Mouse (Mus musculus): ENCODE results near the gene Cfap58. TPM values are rescaled to one million over a fixed set of nuclear protein-coding genes. Genes with fewer than 3 reads are reported as not detected.

Cfap58 gene
- polyA plus RNA-seq, 1 experiment = not detected

DNA sequence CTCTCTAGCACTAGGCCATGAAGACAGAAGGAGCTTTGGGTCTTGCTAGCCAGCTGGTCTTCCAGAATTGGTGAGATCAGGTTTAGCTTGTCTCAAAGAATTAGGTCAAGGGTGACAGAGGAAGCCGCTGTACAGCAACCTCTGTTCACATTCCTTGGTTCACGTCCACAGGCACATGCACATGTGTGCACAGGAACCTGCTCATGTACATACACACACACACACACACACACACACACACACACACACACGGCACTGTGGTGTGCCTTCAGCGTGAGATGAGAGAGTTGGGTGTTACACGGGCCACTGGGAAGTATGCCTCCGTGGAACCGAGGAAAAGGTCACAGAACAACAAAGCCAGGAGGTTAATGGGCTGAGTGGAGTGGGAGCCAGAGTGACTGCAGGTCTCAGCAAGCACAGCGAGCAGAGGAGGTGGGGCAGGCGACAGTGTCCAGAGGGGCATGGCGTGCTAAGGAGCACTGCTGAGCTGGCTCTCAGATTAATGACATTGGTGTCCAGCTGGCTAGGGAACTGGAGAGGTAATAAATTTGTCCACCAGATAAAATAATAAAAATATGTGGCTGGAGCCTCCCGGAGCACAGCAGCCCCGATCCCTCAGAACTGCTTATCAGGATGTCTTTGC, 71.4 kb downstream of the Cfap58 start:
- Histone ChIP-seq H3K79me2 (ENCODE audit: control insufficient read depth, insufficient read depth) (no peaks in the 10 kb centered on the region), H3K4me3 (no peak overlapping the region), H3K27me3 (ENCODE audit: control insufficient read depth, insufficient read depth, insufficient read length) (peaks cover 34% of the 10 kb centered on the region), H3K4me2 (ENCODE audit: low read depth) (no peak overlapping the region), H3ac (ENCODE audit: control insufficient read depth, insufficient read length) (no peak overlapping the region), H3K36me3 (ENCODE audit: control insufficient read depth, insufficient read depth) (no peaks in the 10 kb centered on the region)
- no peak for TF ChIP-seq POLR2AphosphoS2 (IDR thresholded peaks at IDR 0.05; ENCODE audit: insufficient read length, low read depth)
- no peak for TF ChIP-seq USF1 (IDR thresholded peaks at IDR 0.05; ENCODE audit: low read depth)
- no peak for TF ChIP-seq SRF (IDR thresholded peaks at IDR 0.05; ENCODE audit: control insufficient read depth, insufficient read length, low read depth)
- no peak for TF ChIP-seq POLR2A (IDR thresholded peaks at IDR 0.05; ENCODE audit: insufficient read length, low read depth)
- TF ChIP-seq TCF12 (IDR thresholded peaks at IDR 0.05; ENCODE audit: insufficient read depth, poor library complexity, severe bottlenecking) = no peak
- TF ChIP-seq MYOD1 (IDR thresholded peaks at IDR 0.05; ENCODE audit: control insufficient read depth in 1 of 3, insufficient read length in 2 of 3, low read depth in 2 of 3) = no peak
- TF ChIP-seq E2F4 (IDR thresholded peaks at IDR 0.05; ENCODE audit: insufficient read depth) = no peak
- TF ChIP-seq MAX (IDR thresholded peaks at IDR 0.05; ENCODE audit: low read depth) = no peak
- TF ChIP-seq TCF3 (IDR thresholded peaks at IDR 0.05; ENCODE audit: insufficient read length, low read depth) = no peak

DNA sequence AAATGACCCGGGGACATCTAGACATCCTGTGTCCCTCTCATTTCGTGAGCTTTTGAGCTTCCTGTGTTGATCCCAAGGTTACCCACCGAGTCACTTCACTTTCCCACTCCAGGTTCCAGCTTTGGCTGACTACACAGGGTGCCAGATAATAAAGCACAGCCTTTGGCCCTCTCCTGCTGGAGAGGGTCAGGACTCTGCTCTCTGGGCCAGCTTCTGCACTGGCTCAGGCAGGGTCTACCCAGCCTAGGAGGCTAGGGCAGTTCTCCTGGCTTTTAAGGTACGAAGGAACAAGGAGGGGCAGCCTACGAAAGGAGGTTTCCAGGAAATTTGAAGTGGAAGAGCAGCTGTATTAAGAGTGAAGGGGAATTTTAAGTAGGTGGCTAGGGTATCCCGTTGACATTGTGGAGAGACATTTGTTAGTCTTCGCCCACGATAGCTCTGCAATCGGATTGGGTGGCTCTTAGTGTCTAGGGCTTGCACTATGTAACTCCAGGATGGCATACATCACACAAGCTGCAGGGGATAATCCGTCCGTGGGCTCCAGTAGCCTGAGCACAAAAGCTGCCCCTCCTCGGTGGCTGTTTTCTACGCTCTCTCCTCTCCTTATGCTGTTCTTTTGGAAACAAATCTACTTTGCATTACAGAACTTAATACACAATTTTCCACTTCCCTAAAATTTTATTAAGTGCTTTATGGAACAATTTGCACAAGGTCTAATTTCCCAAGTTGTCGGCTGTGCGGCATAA, 72.3 kb downstream of the Cfap58 start:
- Histone ChIP-seq H3K4me3 (no peak overlapping the region), H3ac (ENCODE audit: control insufficient read depth, insufficient read length) (no peak overlapping the region), H3K79me2 (ENCODE audit: control insufficient read depth, insufficient read depth) (no peaks in the 10 kb centered on the region), H3K4me2 (ENCODE audit: low read depth) (no peak overlapping the region), H3K27me3 (ENCODE audit: control insufficient read depth, insufficient read depth, insufficient read length) (peaks cover 32% of the 10 kb centered on the region), H3K36me3 (ENCODE audit: control insufficient read depth, insufficient read depth) (no peaks in the 10 kb centered on the region)
- TF ChIP-seq POLR2A (IDR thresholded peaks at IDR 0.05; ENCODE audit: insufficient read length, low read depth) (no peak), POLR2AphosphoS2 (IDR thresholded peaks at IDR 0.05; ENCODE audit: insufficient read length, low read depth) (no peak), MAX (IDR thresholded peaks at IDR 0.05; ENCODE audit: low read depth) (no peak), SRF (IDR thresholded peaks at IDR 0.05; ENCODE audit: control insufficient read depth, insufficient read length, low read depth) (no peak), REST (IDR thresholded peaks at IDR 0.05; ENCODE audit: insufficient read depth, insufficient read length) (no peak)

DNA sequence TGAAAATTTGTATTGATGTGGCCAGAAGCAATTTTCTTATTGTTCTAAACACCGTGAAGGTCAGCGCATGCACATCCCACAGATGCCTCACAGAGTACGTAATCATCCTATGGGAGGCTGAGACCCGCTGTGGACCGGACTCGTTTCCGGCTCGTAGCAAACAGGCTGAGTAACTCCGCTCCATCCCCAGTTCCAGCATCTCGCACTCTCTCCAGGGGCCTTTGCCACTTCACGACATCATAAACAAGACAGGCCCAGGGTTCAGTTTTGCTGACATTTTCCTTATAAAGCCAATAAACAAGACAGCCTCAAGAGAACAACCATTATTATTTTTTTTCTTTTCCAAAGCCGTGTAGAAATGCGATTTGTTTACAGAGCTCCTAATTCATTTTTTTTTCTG, 82.6 kb downstream of the Cfap58 start:
- TF ChIP-seq POLR2AphosphoS2 (IDR thresholded peaks at IDR 0.05; ENCODE audit: insufficient read length, low read depth) (no peak), SRF (IDR thresholded peaks at IDR 0.05; ENCODE audit: control insufficient read depth, insufficient read length, low read depth) (no peak), USF1 (IDR thresholded peaks at IDR 0.05; ENCODE audit: low read depth) (no peak), CEBPB (IDR thresholded peaks at IDR 0.05; ENCODE audit: insufficient read depth, poor library complexity, severe bottlenecking) (no peak), MYOD1 (IDR thresholded peaks at IDR 0.05; ENCODE audit: control insufficient read depth in 1 of 3, insufficient read length in 2 of 3, low read depth in 2 of 3) (no peak), TCF12 (IDR thresholded peaks at IDR 0.05; ENCODE audit: insufficient read depth, poor library complexity, severe bottlenecking) (no peak), MAX (IDR thresholded peaks at IDR 0.05; ENCODE audit: low read depth) (no peak), E2F4 (IDR thresholded peaks at IDR 0.05; ENCODE audit: insufficient read depth) (no peak), POLR2A (IDR thresholded peaks at IDR 0.05; ENCODE audit: insufficient read length, low read depth) (no peak), MYOG (IDR thresholded peaks at IDR 0.05; ENCODE audit: control insufficient read depth in 1 of 3, insufficient read depth in 1 of 3, insufficient read length in 2 of 3, low read depth in 2 of 3) (no peak)
- H3K36me3 ChIP-seq (ENCODE audit: control insufficient read depth, insufficient read depth) = no peaks in the 10 kb centered on the region
- no peaks in the 10 kb centered on the region for H3K27me3 ChIP-seq (ENCODE audit: control insufficient read depth, insufficient read depth, insufficient read length)
- H3ac ChIP-seq (ENCODE audit: control insufficient read depth, insufficient read length) = no peak overlapping the region
- no peak overlapping the region for H3K4me3 ChIP-seq
- no peak overlapping the region for H3K4me2 ChIP-seq (ENCODE audit: low read depth)
- H3K79me2 ChIP-seq (ENCODE audit: control insufficient read depth, insufficient read depth) = no peaks in the 10 kb centered on the region

DNA sequence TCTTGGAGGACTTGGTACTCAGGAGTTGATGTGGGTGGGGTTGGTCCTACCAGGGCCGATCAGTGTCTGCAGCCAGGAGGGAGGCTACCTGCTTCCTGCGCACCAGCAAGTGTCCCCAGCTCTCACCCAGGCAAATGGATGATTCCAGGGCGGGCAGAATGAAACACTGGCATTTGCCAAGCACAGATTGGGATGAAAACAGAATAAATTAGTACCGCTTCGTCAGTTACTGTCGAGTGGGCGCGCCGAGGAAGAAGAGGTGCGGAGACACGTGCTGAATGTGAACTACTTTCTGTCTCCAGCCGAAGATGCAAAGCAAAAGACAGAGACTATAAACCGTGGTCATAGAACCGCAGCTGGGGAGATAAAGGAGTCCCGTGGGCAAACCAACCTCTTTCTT, 84.0 kb downstream of the Cfap58 start:
- TF ChIP-seq SRF (IDR thresholded peaks at IDR 0.05; ENCODE audit: control insufficient read depth, insufficient read length, low read depth) = no peak
- no peak for TF ChIP-seq REST (IDR thresholded peaks at IDR 0.05; ENCODE audit: insufficient read depth, insufficient read length)
- TF ChIP-seq POLR2AphosphoS2 (IDR thresholded peaks at IDR 0.05; ENCODE audit: insufficient read length, low read depth) = no peak
- TF ChIP-seq POLR2A (IDR thresholded peaks at IDR 0.05; ENCODE audit: insufficient read length, low read depth) = no peak
- TF ChIP-seq MYOD1 (IDR thresholded peaks at IDR 0.05; ENCODE audit: control insufficient read depth in 1 of 3, insufficient read length in 2 of 3, low read depth in 2 of 3) = no peak
- TF ChIP-seq MAX (IDR thresholded peaks at IDR 0.05; ENCODE audit: low read depth) = no peak
- TF ChIP-seq TCF12 (IDR thresholded peaks at IDR 0.05; ENCODE audit: insufficient read depth, poor library complexity, severe bottlenecking) = no peak
- TF ChIP-seq USF1 (IDR thresholded peaks at IDR 0.05; ENCODE audit: low read depth) = no peak
- Histone ChIP-seq H3K79me2 (ENCODE audit: control insufficient read depth, insufficient read depth) (no peaks in the 10 kb centered on the region), H3K4me2 (ENCODE audit: low read depth) (no peak overlapping the region), H3K27me3 (ENCODE audit: control insufficient read depth, insufficient read depth, insufficient read length) (peaks cover 7% of the 10 kb centered on the region), H3K4me3 (no peak overlapping the region), H3K36me3 (ENCODE audit: control insufficient read depth, insufficient read depth) (no peaks in the 10 kb centered on the region), H3ac (ENCODE audit: control insufficient read depth, insufficient read length) (no peak overlapping the region)

DNA sequence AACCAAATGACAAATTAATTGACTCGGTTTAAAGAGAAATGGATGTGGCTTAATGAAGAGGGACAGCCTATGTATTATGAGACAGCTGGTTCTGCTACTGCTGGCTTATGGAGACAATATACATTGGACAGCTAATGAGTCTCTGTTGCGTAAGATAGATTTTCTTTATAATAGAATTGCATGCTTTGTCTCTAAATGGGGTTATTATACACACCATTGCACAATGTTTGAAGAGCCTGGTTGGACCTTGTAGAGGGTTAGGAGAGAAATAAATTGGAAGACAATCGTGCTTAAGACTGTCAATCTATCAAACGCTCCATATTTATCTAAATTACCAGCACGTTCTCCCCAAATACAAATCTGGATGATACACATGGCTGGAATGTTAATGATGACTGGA, 85.3 kb downstream of the Cfap58 start:
- TF ChIP-seq POLR2A (IDR thresholded peaks at IDR 0.05; ENCODE audit: insufficient read length, low read depth) (no peak), CEBPB (IDR thresholded peaks at IDR 0.05; ENCODE audit: insufficient read depth, poor library complexity, severe bottlenecking) (no peak), MYOG (IDR thresholded peaks at IDR 0.05; ENCODE audit: control insufficient read depth in 1 of 3, insufficient read depth in 1 of 3, insufficient read length in 2 of 3, low read depth in 2 of 3) (no peak)
- H3K4me3 ChIP-seq = no peak overlapping the region
- no peaks in the 10 kb centered on the region for H3K36me3 ChIP-seq (ENCODE audit: control insufficient read depth, insufficient read depth)

More for the DNA sequence above, 85.3 kb downstream of the Cfap58 start:
- Histone ChIP-seq H3K4me2 (ENCODE audit: low read depth) (no peak overlapping the region), H3K79me2 (ENCODE audit: control insufficient read depth, insufficient read depth) (no peaks in the 10 kb centered on the region), H3K27me3 (ENCODE audit: control insufficient read depth, insufficient read depth, insufficient read length) (peaks cover 15% of the 10 kb centered on the region), H3ac (ENCODE audit: control insufficient read depth, insufficient read length) (no peak overlapping the region)

All from myocyte (in vitro differentiated cells).